7 mouse cellular contexts compared by ENCODE assay signal in the genomic region with DNA sequence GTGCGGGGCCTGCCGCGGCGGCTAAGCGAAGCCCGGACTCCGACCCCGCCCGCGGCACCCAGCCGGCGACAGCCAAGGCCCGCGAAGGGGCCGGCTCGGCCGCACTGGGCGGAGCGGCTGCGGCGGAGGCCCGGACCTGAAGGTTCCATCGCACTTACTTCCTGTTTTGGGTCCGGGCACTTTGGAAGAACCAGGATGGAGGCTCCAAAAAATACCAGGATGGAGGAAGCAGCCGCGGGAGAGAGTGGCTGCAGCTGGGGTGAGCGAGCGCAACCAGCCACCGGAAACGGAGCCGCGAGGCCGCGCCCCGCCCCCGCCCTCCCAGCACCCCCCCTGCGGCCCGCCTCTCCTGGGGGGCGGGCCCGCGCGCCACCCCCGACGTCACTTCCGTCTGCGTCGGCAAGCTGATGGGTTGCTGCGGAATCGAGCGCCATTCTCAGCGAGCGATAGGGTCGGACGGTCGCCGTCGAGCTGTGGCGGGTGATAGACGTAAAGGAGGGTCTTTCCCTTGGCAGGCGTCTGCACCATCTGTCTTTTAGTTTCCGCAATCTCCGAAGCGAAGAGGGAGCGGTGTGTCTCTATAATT. TPM values are rescaled to one million over a fixed set of nuclear protein-coding genes. Genes with fewer than 3 reads are reported as not detected.
DNase-seq lines count a peak whose midpoint lies in the region; ATAC-seq lines count a peak whose summit lies in the region.

A gene (minus strand): TSS at position 321 of the 586 bp plus-strand sequence.

- no peaks in the 10 kb centered on the region for H3K36me3 ChIP-seq in embryonic facial prominence, embryonic 11.5 days (replicated peaks; ENCODE audit: control insufficient read depth, insufficient read depth, low read depth, low read length)
- peaks cover 14% of the 10 kb centered on the region for H3K36me3 ChIP-seq in limb, embryonic 10.5 days
- 0 out of 2 replicates have a peak, but pooled peaks cover 5% of the 10 kb centered on the region for H3K36me3 ChIP-seq in midbrain, embryonic 13.5 days

- DNase-seq in adrenal gland, postnatal 14 days: peak; percentile 94
- peak; percentile 92 for DNase-seq in embryonic facial prominence, embryonic 11.5 days (ENCODE audit: low spot score)
- peak; percentile 92 for DNase-seq in kidney, adult 11 months
- DNase-seq in limb, embryonic 10.5 days (ENCODE audit: low spot score): peak; percentile 97
- DNase-seq in spleen, adult 12 weeks (ENCODE audit: low spot score): peak; percentile 78

- WGBS in embryonic facial prominence, embryonic 11.5 days: under 1% methylated on average over 61 of the region's 64 CpGs
- WGBS in limb, embryonic 10.5 days: under 1% methylated on average over 54 of the region's 64 CpGs
- WGBS in midbrain, embryonic 13.5 days: under 1% methylated on average over 56 of the region's 64 CpGs

- H3K4me2 ChIP-seq in embryonic facial prominence, embryonic 11.5 days (ENCODE audit: low read depth, low read length): peak within 1 kb of the TSS; percentile 44
- H3K4me2 ChIP-seq in midbrain, embryonic 13.5 days (replicated peaks): peak within 1 kb of the TSS; percentile 69

- no peaks in the 10 kb centered on the region for H3K9me3 ChIP-seq in embryonic facial prominence, embryonic 11.5 days (replicated peaks; ENCODE audit: control insufficient read depth, low read length)
- H3K9me3 ChIP-seq in limb, embryonic 10.5 days (replicated peaks): no peaks in the 10 kb centered on the region
- no peaks in the 10 kb centered on the region for H3K9me3 ChIP-seq in midbrain, embryonic 13.5 days

- H3K9ac ChIP-seq in embryonic facial prominence, embryonic 11.5 days (replicated peaks; ENCODE audit: low read length): peak within 1 kb of the TSS; percentile 96
- H3K9ac ChIP-seq in midbrain, embryonic 13.5 days (replicated peaks): peak within 1 kb of the TSS; percentile 95

- H3K4me3 ChIP-seq in embryonic facial prominence, embryonic 11.5 days (ENCODE audit: low read depth, low read length): peak within 1 kb of the TSS; percentile 96
- H3K4me3 ChIP-seq in limb, embryonic 10.5 days: peak within 1 kb of the TSS; percentile 94
- peak within 1 kb of the TSS; percentile 94 for H3K4me3 ChIP-seq in midbrain, embryonic 13.5 days (replicated peaks)

- peak within 1 kb of the TSS; percentile 100 for H3K27ac ChIP-seq in embryonic facial prominence, embryonic 11.5 days (replicated peaks; ENCODE audit: low read depth, low read length)
- peak within 1 kb of the TSS; percentile 99 for H3K27ac ChIP-seq in limb, embryonic 10.5 days
- H3K27ac ChIP-seq in midbrain, embryonic 13.5 days: peak within 1 kb of the TSS; percentile 100

- ATAC-seq in embryonic facial prominence, embryonic 11.5 days (replicated peaks; ENCODE audit: insufficient number of reproducible peaks, low FRiP score, low TSS enrichment, low read depth): peak; percentile 96
- peak; percentile 91 for ATAC-seq in granulocyte monocyte progenitor cell, adult 5-6 weeks (replicated peaks; ENCODE audit: poor library complexity, severe bottlenecking)
- ATAC-seq in midbrain, embryonic 13.5 days: peak; percentile 97

- H3K27me3 ChIP-seq in embryonic facial prominence, embryonic 11.5 days (ENCODE audit: control insufficient read depth, insufficient read depth, low read length): no peaks in the 10 kb centered on the region
- H3K27me3 ChIP-seq in limb, embryonic 10.5 days (ENCODE audit: low read depth, poor library complexity, severe bottlenecking): no peaks in the 10 kb centered on the region
- H3K27me3 ChIP-seq in midbrain, embryonic 13.5 days: no peaks in the 10 kb centered on the region

- no peaks in the 10 kb centered on the region for H3K4me1 ChIP-seq in embryonic facial prominence, embryonic 11.5 days (ENCODE audit: control insufficient read depth, insufficient read depth, low read length)
- peaks cover 5% of the 10 kb centered on the region; the same call in 1 of the 2 replicates for H3K4me1 ChIP-seq in limb, embryonic 10.5 days
- H3K4me1 ChIP-seq in midbrain, embryonic 13.5 days (replicated peaks): peaks cover 33% of the 10 kb centered on the region

RNA-seq across cellular contexts. Expression of the gene that starts here (rescaled TPM):
- total RNA-seq in adrenal gland, postnatal 14 days (2021): 28.2 and 28.3 TPM in 2 replicates
- 67.1 and 67.4 TPM in 2 replicates for polyA plus RNA-seq in embryonic facial prominence, embryonic 11.5 days (2014; fragmentation: Nextera tagmentation; extraction: Ambion mirVana)
- total RNA-seq in granulocyte monocyte progenitor cell, adult 5-6 weeks (2014; fragmentation: Nextera tagmentation): 38.4 and 61.3 TPM in 2 replicates
- total RNA-seq in granulocyte monocyte progenitor cell, adult 5-6 weeks (2017): 45.6 and 46.4 TPM in 2 replicates
- polyA plus RNA-seq in limb, embryonic 10.5 days (2016; fragmentation: Nextera tagmentation; extraction: Ambion mirVana): 52.7 and 58.5 TPM in 2 replicates
- 70.1 and 72.7 TPM in 2 replicates for polyA plus RNA-seq in midbrain, embryonic 13.5 days (2015; fragmentation: Nextera tagmentation; extraction: Ambion mirVana)

Comparison
In these comparisons a context has a peak if more than half of its experiments do, and no peak if none do; other contexts are left out.
1. Peak in every context shown above with its lines: DNase-seq, ATAC-seq, H3K4me3 ChIP-seq and H3K27ac ChIP-seq.